Mouse (Mus musculus) forebrain, embryonic 15.5 days (tissue): Measurements from ENCODE around the gene Cyth3. TPM values are rescaled to one million over a fixed set of nuclear protein-coding genes. Genes with fewer than 3 reads are reported as not detected.

ENCODE experiments used
- ATAC-seq: fragments of 200-750 bp; cut with Nextera tagmentation; replicated peaks from 2 replicates; pipeline ENCODE4 v1.8.0; 2017; ENCODE audit warnings: mild to moderate bottlenecking, moderate TSS enrichment, moderate library complexity
- H3K27ac ChIP-seq: fragments of 300-500 bp; sonication (generic); replicated peaks from 2 replicates; pipeline ENCODE4 v1.5.1; 2015; ENCODE audit warnings: mild to moderate bottlenecking, inconsistent platforms
- H3K27me3 ChIP-seq: fragments of 300-500 bp; sonication (generic); 2 replicates; pipeline ENCODE4 v1.6.1; 2015; ENCODE audit warnings: inconsistent platforms
- H3K36me3 ChIP-seq: fragments of 300-500 bp; sonication (generic); 2 replicates; pipeline ENCODE4 v1.6.1; 2015; ENCODE audit warnings: mild to moderate bottlenecking, inconsistent platforms
- H3K4me1 ChIP-seq: fragments of 300-500 bp; sonication (generic); 2 replicates; pipeline ENCODE4 v1.6.1; 2015; ENCODE audit warnings: inconsistent platforms
- H3K4me2 ChIP-seq: fragments of 300-500 bp; sonication (generic); replicated peaks from 2 replicates; pipeline ENCODE4 v1.6.1; 2015; ENCODE audit warnings: mild to moderate bottlenecking, inconsistent platforms
- H3K4me3 ChIP-seq: fragments of 300-500 bp; sonication (generic); 2 replicates; pipeline ENCODE4 v1.5.1; 2015; ENCODE audit warnings: mild to moderate bottlenecking, inconsistent platforms
- H3K9ac ChIP-seq: fragments of 300-500 bp; sonication (generic); replicated peaks from 2 replicates; pipeline ENCODE4 v1.6.1; 2015; ENCODE audit warnings: mild to moderate bottlenecking, inconsistent platforms
- H3K9me3 ChIP-seq: fragments of 300-500 bp; sonication (generic); 2 replicates; pipeline ENCODE4 v1.6.1; 2016; ENCODE audit warnings: inconsistent platforms
- WGBS: fragments of 180-500 bp; shearing (Covaris S2); methylation state at CpG from one replicate; pipeline ENCODE4 v1.1.7; 2015; ENCODE audit warnings: mixed read lengths; 5-methylcytosine and 5-hydroxymethylcytosine counted together
- polyA plus RNA-seq: library from polyadenylated mRNA; unstranded; fragments of >200 nt; fragmentation: Nextera tagmentation; extraction: Ambion mirVana; gene quantifications from 2 replicates; pipeline ENCODE4 v1.2.1, GENCODE M21; 2015

Cyth3 gene
- polyA plus RNA-seq, 1 experiment from 2014 or later: 42.6 TPM

GRCm38 (mm10) chr5:143639329-143639728 lies 17.1 kb downstream of the Cyth3 start:
- WGBS: 94% methylated on average over 4 of the region's 4 CpGs
- H3K9ac ChIP-seq: no peak overlapping the region
- H3K9me3 ChIP-seq: no peaks in the 10 kb centered on the region
- peaks cover 10% of the 10 kb centered on the region for H3K4me1 ChIP-seq
- H3K27ac ChIP-seq: no peak overlapping the region
- H3K27me3 ChIP-seq: no peaks in the 10 kb centered on the region
- H3K4me3 ChIP-seq: no peak overlapping the region
- H3K36me3 ChIP-seq: no peaks in the 10 kb centered on the region
- no peak for ATAC-seq
- H3K4me2 ChIP-seq: no peak overlapping the region

- H3K36me3 ChIP-seq: no peaks in the 10 kb centered on the region
- H3K9ac ChIP-seq: no peak overlapping the region
- no peak for ATAC-seq
- 80% methylated on average over 7 of the region's 7 CpGs for WGBS
- H3K4me1 ChIP-seq: peaks cover 10% of the 10 kb centered on the region
- no peaks in the 10 kb centered on the region for H3K9me3 ChIP-seq
- H3K4me3 ChIP-seq: no peak overlapping the region
- H3K27ac ChIP-seq: no peak overlapping the region
- H3K4me2 ChIP-seq: no peak overlapping the region
- no peaks in the 10 kb centered on the region for H3K27me3 ChIP-seq
Observed at GRCm38 (mm10) chr5:143639810-143640209, 17.6 kb downstream of the Cyth3 start.

DNA sequence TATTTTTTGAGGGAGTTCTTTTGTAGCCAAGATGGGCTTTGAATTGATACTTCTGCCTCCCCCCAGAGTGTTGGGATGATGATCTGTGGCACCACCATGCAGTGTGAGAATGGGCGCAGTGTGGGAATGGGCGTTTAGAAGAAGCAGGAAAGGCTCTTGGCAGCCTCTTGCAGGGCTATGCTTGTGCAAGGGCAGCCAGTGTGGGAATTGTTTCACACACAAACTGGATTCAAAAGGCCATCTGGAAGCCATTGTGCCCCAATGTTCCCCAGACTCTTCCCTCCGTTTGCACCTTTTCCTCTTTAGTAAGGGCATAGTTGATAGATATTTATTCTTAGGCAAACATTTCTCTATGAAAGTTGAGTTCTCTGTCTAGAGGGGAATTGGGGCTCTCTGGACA lies 19.3 kb downstream of the Cyth3 start:
- H3K9me3 ChIP-seq: no peaks in the 10 kb centered on the region
- H3K36me3 ChIP-seq: no peaks in the 10 kb centered on the region
- H3K27ac ChIP-seq: no peak overlapping the region
- H3K27me3 ChIP-seq: no peaks in the 10 kb centered on the region
- no peak overlapping the region for H3K4me3 ChIP-seq
- H3K9ac ChIP-seq: no peak overlapping the region
- peaks cover 10% of the 10 kb centered on the region for H3K4me1 ChIP-seq
- 66% methylated on average over 3 of the region's 3 CpGs for WGBS
- no peak for ATAC-seq
- no peak overlapping the region for H3K4me2 ChIP-seq

DNA sequence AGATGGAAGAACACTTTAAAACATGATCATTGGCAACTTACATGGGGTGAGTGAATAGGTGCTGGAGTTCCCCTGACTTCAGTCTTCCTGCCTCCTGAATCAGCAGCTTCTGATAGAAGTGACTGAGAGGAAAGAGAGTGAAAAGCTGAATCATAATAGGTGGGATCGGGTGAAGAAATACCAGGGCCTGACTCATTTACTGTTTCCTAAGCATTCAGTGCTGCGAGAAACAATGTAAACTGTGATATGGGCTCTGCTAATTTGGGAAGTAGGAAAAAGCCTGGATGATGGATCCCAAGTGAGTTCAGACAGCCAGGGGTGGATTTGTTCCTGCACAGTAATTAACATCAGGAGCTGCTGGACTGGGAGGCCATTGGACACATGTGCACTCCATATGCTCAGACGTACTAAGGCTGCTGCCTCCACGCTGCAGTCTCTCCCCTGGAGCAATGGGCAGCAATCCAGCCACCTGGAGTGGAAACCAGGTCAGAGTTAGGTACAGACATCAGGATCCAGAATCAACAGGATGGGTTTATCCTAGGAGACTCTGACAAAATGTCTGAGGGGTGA lies 20.1 kb downstream of the Cyth3 start:
- Histone ChIP-seq H3K27me3 (no peaks in the 10 kb centered on the region), H3K36me3 (no peaks in the 10 kb centered on the region), H3K4me2 (no peak overlapping the region), H3K27ac (no peak overlapping the region), H3K9ac (no peak overlapping the region), H3K4me3 (no peak overlapping the region), H3K9me3 (no peaks in the 10 kb centered on the region), H3K4me1 (peaks cover 10% of the 10 kb centered on the region)
- no peak for ATAC-seq
- WGBS: 36% methylated on average over 4 of the region's 4 CpGs

- Histone ChIP-seq H3K4me2 (no peak overlapping the region), H3K9me3 (no peaks in the 10 kb centered on the region), H3K4me3 (no peak overlapping the region), H3K9ac (no peak overlapping the region), H3K27me3 (no peaks in the 10 kb centered on the region), H3K4me1 (peaks cover 10% of the 10 kb centered on the region), H3K36me3 (no peaks in the 10 kb centered on the region), H3K27ac (no peak overlapping the region)
- ATAC-seq: no peak
- 84% methylated on average over 5 of the region's 5 CpGs for WGBS
Observed at GRCm38 (mm10) chr5:143645976-143646375, 23.7 kb downstream of the Cyth3 start.

GRCm38 (mm10) chr5:143647412-143647811 lies 25.2 kb downstream of the Cyth3 start:
- H3K27me3 ChIP-seq: no peaks in the 10 kb centered on the region
- H3K4me2 ChIP-seq: no peak overlapping the region
- no peak overlapping the region for H3K27ac ChIP-seq
- H3K36me3 ChIP-seq: no peaks in the 10 kb centered on the region
- peaks cover 4% of the 10 kb centered on the region; the same call in 1 of the 2 replicates for H3K4me1 ChIP-seq
- no peak overlapping the region for H3K9ac ChIP-seq
- WGBS: 88% methylated on average over 2 of the region's 2 CpGs
- H3K4me3 ChIP-seq: no peak overlapping the region
- no peak for ATAC-seq
- H3K9me3 ChIP-seq: no peaks in the 10 kb centered on the region

GRCm38 (mm10) chr5:143648058-143648457 lies 25.8 kb downstream of the Cyth3 start:
- Histone ChIP-seq H3K36me3 (no peaks in the 10 kb centered on the region), H3K9ac (no peak overlapping the region), H3K9me3 (no peaks in the 10 kb centered on the region), H3K4me2 (no peak overlapping the region), H3K27me3 (no peaks in the 10 kb centered on the region), H3K27ac (no peak overlapping the region), H3K4me3 (no peak overlapping the region), H3K4me1 (no peaks in the 10 kb centered on the region)
- ATAC-seq: no peak
- WGBS: 88% methylated on average over 2 of the region's 2 CpGs

GRCm38 (mm10) chr5:143649168-143649567 lies 26.9 kb downstream of the Cyth3 start:
- no peaks in the 10 kb centered on the region for H3K36me3 ChIP-seq
- H3K27me3 ChIP-seq: no peaks in the 10 kb centered on the region
- ATAC-seq: no peak
- no peak overlapping the region for H3K4me2 ChIP-seq
- H3K9ac ChIP-seq: no peak overlapping the region
- no peaks in the 10 kb centered on the region for H3K4me1 ChIP-seq
- H3K9me3 ChIP-seq: no peaks in the 10 kb centered on the region
- no peak overlapping the region for H3K4me3 ChIP-seq
- H3K27ac ChIP-seq: no peak overlapping the region
- 94% methylated on average over 6 of the region's 6 CpGs for WGBS

DNA sequence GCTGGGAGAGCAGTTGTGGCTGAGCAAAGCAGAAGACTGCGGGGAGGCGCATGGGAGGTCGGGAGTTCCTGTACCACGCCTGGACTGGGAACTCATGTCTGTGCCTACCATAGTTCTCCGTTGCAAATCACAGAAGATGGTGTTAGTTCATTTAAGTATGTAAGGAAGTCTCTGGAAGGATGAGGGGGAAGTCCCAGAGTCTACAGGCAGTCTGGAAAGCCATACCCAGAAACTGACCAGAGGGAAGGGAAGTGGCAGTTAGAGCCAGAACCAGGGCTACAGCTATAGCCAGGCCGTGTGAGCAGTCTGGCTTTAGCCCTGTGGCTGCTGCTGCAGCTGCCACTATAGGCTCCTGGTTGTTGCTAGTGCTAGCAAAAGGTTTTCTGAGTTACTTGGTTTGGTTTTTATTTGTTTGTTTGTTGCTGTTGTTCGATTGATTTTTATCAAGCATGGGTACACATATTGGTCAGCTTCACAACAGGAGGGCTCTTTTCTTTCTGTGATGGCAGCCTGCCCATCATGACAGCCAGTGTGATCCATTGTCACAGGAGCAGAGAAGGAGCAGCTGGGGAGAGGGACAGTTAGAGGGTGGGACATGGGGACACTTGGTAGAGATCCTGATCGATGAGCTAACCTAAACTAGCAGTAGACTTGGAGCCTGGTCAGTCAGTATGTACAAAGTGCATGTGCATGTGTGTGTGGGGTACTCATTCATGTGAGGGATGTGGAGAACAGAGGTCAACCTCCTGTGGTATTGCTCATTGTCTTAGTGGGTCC lies 29.8 kb downstream of the Cyth3 start:
- 80% methylated on average over 8 of the region's 8 CpGs for WGBS

DNA sequence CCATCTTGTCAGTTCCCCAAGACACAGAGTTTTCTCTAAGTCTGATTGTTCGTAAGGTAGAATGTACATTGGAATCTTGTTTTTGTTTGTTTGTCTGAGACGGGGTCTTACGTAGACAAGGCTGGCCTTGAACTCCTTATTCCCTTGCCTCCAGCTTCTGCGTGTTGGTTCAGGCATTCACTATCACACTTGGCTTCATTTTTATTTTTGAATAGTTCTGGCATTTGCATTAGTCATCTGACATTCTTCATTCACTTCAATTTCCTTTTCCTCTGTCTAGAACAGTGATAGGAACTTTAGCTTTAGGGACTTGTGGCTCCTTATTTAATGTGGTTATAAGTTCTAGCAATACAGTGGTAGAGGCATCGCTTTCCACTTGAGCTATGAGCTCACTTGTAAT lies 31.2 kb downstream of the Cyth3 start:
- Histone ChIP-seq H3K27me3 (no peaks in the 10 kb centered on the region), H3K4me2 (no peak overlapping the region), H3K9me3 (no peaks in the 10 kb centered on the region), H3K9ac (no peak overlapping the region), H3K4me1 (no peaks in the 10 kb centered on the region), H3K4me3 (no peak overlapping the region), H3K36me3 (no peaks in the 10 kb centered on the region), H3K27ac (no peak overlapping the region)
- WGBS: 95% methylated on average over 5 of the region's 5 CpGs
- no peak for ATAC-seq

More for the DNA sequence above, 29.8 kb downstream of the Cyth3 start:
- no peak for ATAC-seq
- Histone ChIP-seq H3K9me3 (no peaks in the 10 kb centered on the region), H3K27me3 (no peaks in the 10 kb centered on the region), H3K4me2 (no peak overlapping the region), H3K9ac (no peak overlapping the region), H3K27ac (no peak overlapping the region), H3K4me1 (no peaks in the 10 kb centered on the region), H3K4me3 (no peak overlapping the region), H3K36me3 (no peaks in the 10 kb centered on the region)

DNA sequence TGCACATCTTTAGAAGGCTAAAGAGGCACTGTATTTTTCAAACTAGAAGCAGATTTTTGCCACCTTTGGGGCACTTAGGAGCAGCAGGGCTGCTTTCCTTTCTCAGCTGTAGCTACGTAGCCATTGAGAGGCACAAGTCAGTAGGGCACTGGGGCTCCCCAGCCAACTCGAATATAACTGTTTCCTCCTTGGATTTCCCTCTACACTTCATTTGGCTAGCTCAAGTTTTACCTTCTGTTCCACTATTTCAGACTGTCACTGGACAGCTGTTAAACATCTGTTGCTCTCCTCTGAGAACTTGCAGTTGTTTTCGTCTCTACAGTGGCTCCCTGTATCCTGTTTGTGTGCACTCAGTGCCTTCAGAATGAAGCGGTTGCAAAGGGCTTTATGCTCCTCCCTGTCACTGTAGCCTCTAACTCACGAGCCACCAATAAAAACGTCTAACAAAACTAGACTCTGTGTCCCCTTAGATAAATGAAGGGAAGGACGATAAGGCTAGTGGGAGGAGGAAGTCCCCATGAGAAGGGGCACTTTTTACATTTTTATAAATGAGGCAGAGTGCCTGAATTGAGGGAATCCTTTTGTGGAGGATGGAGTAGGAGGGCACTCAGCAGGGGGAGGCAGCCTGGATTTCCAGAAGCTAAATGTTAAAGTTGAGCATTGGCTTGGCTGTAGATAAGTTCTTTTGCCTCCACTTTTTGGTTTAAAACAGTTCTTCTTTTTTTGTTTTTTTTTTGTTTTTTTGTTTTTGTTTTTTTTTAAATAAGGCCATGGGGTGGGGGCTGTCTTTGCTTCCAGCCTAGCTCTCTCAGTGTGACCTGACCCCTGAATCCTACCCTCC lies 32.6 kb downstream of the Cyth3 start:
- 22% methylated on average over 7 of the region's 7 CpGs for WGBS
- ATAC-seq: no peak
- H3K36me3 ChIP-seq: no peaks in the 10 kb centered on the region
- no peaks in the 10 kb centered on the region for H3K9me3 ChIP-seq
- H3K4me3 ChIP-seq: no peak overlapping the region
- H3K9ac ChIP-seq: no peak overlapping the region
- no peaks in the 10 kb centered on the region for H3K27me3 ChIP-seq
- H3K27ac ChIP-seq: no peak overlapping the region
- no peaks in the 10 kb centered on the region for H3K4me1 ChIP-seq
- no peak overlapping the region for H3K4me2 ChIP-seq

GRCm38 (mm10) chr5:143655511-143655943 lies 33.3 kb downstream of the Cyth3 start:
- 64% methylated on average over 4 of the region's 4 CpGs for WGBS

More at GRCm38 (mm10) chr5:143655511-143655943, 33.3 kb downstream of the Cyth3 start:
- ATAC-seq: no peak
- Histone ChIP-seq H3K36me3 (no peaks in the 10 kb centered on the region), H3K27ac (no peak overlapping the region), H3K4me3 (no peak overlapping the region), H3K4me1 (no peaks in the 10 kb centered on the region), H3K27me3 (no peaks in the 10 kb centered on the region), H3K9me3 (no peaks in the 10 kb centered on the region), H3K9ac (no peak overlapping the region), H3K4me2 (no peak overlapping the region)
